Mouse (Mus musculus): Measurements from ENCODE around the gene 4933415A04Rik.

Gene 4933415A04Rik

GRCm38 (mm10) chr11:43586324-43587090, at the start of gene 4933415A04Rik:
Gene 4933415A04Rik (plus strand): TSS chr11:43587040.
- DNase-seq = no peak

- DNase-seq = no peak
Observed at GRCm38 (mm10) chr11:43537074-43537473, 49.8 kb upstream of the 4933415A04Rik start.

- no peak for DNase-seq
Observed at GRCm38 (mm10) chr11:43539863-43540262, 47.0 kb upstream of the 4933415A04Rik start.

- DNase-seq = no peak
Observed at GRCm38 (mm10) chr11:43543711-43544466, 43.0 kb upstream of the 4933415A04Rik start.

GRCm38 (mm10) chr11:43544819-43545218, 42.0 kb upstream of the 4933415A04Rik start:
- DNase-seq = no peak

- no peak for DNase-seq
Observed at GRCm38 (mm10) chr11:43545873-43546475, 40.9 kb upstream of the 4933415A04Rik start.

- no peak for DNase-seq
Observed at GRCm38 (mm10) chr11:43546678-43547077, 40.2 kb upstream of the 4933415A04Rik start.

- peak; percentile 37 for DNase-seq
Observed at GRCm38 (mm10) chr11:43548148-43548547, 38.7 kb upstream of the 4933415A04Rik start.

GRCm38 (mm10) chr11:43548657-43549435, 38.0 kb upstream of the 4933415A04Rik start:
- DNase-seq = no peak

- DNase-seq = no peak
Observed at GRCm38 (mm10) chr11:43549701-43550100, 37.1 kb upstream of the 4933415A04Rik start.

- DNase-seq = no peak
Observed at GRCm38 (mm10) chr11:43551756-43552155, 35.1 kb upstream of the 4933415A04Rik start.

GRCm38 (mm10) chr11:43552675-43553074, 34.2 kb upstream of the 4933415A04Rik start:
- DNase-seq = no peak

- DNase-seq = no peak
Observed at GRCm38 (mm10) chr11:43556538-43556937, 30.3 kb upstream of the 4933415A04Rik start.

GRCm38 (mm10) chr11:43559515-43560292, 27.1 kb upstream of the 4933415A04Rik start:
- DNase-seq = peak; percentile 74

GRCm38 (mm10) chr11:43563654-43564244, 23.1 kb upstream of the 4933415A04Rik start:
- DNase-seq = no peak

GRCm38 (mm10) chr11:43565414-43565813, 21.4 kb upstream of the 4933415A04Rik start:
- no peak for DNase-seq

GRCm38 (mm10) chr11:43565852-43566251, 21.0 kb upstream of the 4933415A04Rik start:
- no peak for DNase-seq

GRCm38 (mm10) chr11:43566696-43567095, 20.1 kb upstream of the 4933415A04Rik start:
- no peak for DNase-seq

GRCm38 (mm10) chr11:43568263-43568662, 18.6 kb upstream of the 4933415A04Rik start:
- DNase-seq = no peak

GRCm38 (mm10) chr11:43569188-43569587, 17.7 kb upstream of the 4933415A04Rik start:
- no peak for DNase-seq

- peak; percentile 30 for DNase-seq
Observed at GRCm38 (mm10) chr11:43569595-43569994, 17.2 kb upstream of the 4933415A04Rik start.

GRCm38 (mm10) chr11:43575061-43575375, 11.8 kb upstream of the 4933415A04Rik start:
- DNase-seq = no peak

Measured in right cerebral cortex, postnatal 25 days (tissue).